Mouse (Mus musculus) lung, postnatal 25 days (tissue): ENCODE results near the gene Shisal2b.

ENCODE experiments used
- DNase-seq: peaks from one replicate; pipeline ENCODE4 v3.0.0; 2022; ENCODE audit warnings: low spot score

Shisal2b gene

GRCm38 (mm10) chr13:104816635-104817571 is 46.8 kb downstream of the Shisal2b start, which contains the start of gene Cwc27:
TSS of gene Cwc27 (minus strand) at chr13:104817142.
- peak; percentile 69 for DNase-seq

GRCm38 (mm10) chr13:104816270-104816634 is 47.4 kb downstream of the Shisal2b start:
- peak; percentile 7 for DNase-seq

GRCm38 (mm10) chr13:104805681-104806080 is 58.0 kb downstream of the Shisal2b start:
- DNase-seq: peak; percentile 24

GRCm38 (mm10) chr13:104799566-104800182 is 64.0 kb downstream of the Shisal2b start:
- DNase-seq: no peak

GRCm38 (mm10) chr13:104799067-104799466 is 64.6 kb downstream of the Shisal2b start:
- no peak for DNase-seq
